Mouse (Mus musculus) hindbrain, embryonic 10.5 days (tissue): Measurements from ENCODE around the gene Mterf1a. TPM values are rescaled to one million over a fixed set of nuclear protein-coding genes. Genes with fewer than 3 reads are reported as not detected.
"Not testable (repeated sequence)": the region's sequence is repeated elsewhere in the genome, so short reads cannot be mapped to it uniquely, and the experiment has no call there.

Source experiments
- DNase-seq: peaks from one replicate; pipeline ENCODE4 v3.0.0-alpha.2; 2017; ENCODE audit warnings: low spot score
- H3K27ac ChIP-seq: fragments of 300-500 bp; sonication (generic); 2 replicates; pipeline ENCODE4 v1.5.1; 2016; ENCODE audit warnings: mild to moderate bottlenecking, moderate library complexity
- H3K27me3 ChIP-seq: fragments of 300-500 bp; sonication (generic); 2 replicates; pipeline ENCODE4 v1.6.1; 2016; ENCODE audit warnings: mild to moderate bottlenecking; ENCODE audit not compliant: poor library complexity, insufficient read depth, severe bottlenecking
- H3K36me3 ChIP-seq: fragments of 300-500 bp; sonication (generic); 2 replicates; pipeline ENCODE4 v1.6.1; 2016; ENCODE audit warnings: mild to moderate bottlenecking, moderate library complexity
- H3K4me1 ChIP-seq: fragments of 300-500 bp; sonication (generic); replicated peaks from 2 replicates; pipeline ENCODE4 v1.6.1; 2016; ENCODE audit warnings: mild to moderate bottlenecking
- H3K4me3 ChIP-seq: fragments of 300-500 bp; sonication (generic); 2 replicates; pipeline ENCODE4 v1.5.1; 2016; ENCODE audit warnings: mild to moderate bottlenecking, moderate library complexity
- H3K9me3 ChIP-seq: fragments of 300-500 bp; sonication (generic); 2 replicates; pipeline ENCODE4 v1.6.1; 2016; ENCODE audit warnings: mild to moderate bottlenecking, moderate library complexity
- WGBS: fragments of 180-500 bp; shearing (Covaris S2); methylation state at CpG from one replicate; pipeline ENCODE4 v1.1.7; 2016; 5-methylcytosine and 5-hydroxymethylcytosine counted together
- polyA plus RNA-seq: library from polyadenylated mRNA; unstranded; fragments of >200 nt; fragmentation: Nextera tagmentation; extraction: Ambion mirVana; gene quantifications from 2 replicates; pipeline ENCODE4 v1.2.1, GENCODE M21; 2016

Mterf1a gene
- polyA plus RNA-seq, 1 experiment from 2014 or later, result 7.9 TPM

- H3K4me1 ChIP-seq, result peaks cover 39% of the 10 kb centered on the region
- 43% methylated on average over 4 of the region's 4 CpGs for WGBS
- DNase-seq, result no peak
- H3K27ac ChIP-seq, result no peak overlapping the region
- H3K36me3 ChIP-seq, result no peaks in the 10 kb centered on the region
- H3K4me3 ChIP-seq, result no peak overlapping the region
- no peaks in the 10 kb centered on the region for H3K27me3 ChIP-seq
- H3K9me3 ChIP-seq, result no peaks in the 10 kb centered on the region
Measured at GRCm38 (mm10) chr5:3926666-3927065, 32.9 kb upstream of the Mterf1a start.

- DNase-seq, result no peak
- Histone ChIP-seq H3K9me3 (no peaks in the 10 kb centered on the region), H3K4me1 (peaks cover 11% of the 10 kb centered on the region), H3K4me3 (no peak overlapping the region), H3K27me3 (no peaks in the 10 kb centered on the region), H3K36me3 (no peaks in the 10 kb centered on the region), H3K27ac (no peak overlapping the region)
- 91% methylated on average over 2 of the region's 2 CpGs for WGBS
Measured at GRCm38 (mm10) chr5:3922350-3922749, 28.6 kb upstream of the Mterf1a start.

- Histone ChIP-seq H3K9me3 (no peaks in the 10 kb centered on the region), H3K36me3 (no peaks in the 10 kb centered on the region), H3K27me3 (no peaks in the 10 kb centered on the region), H3K4me1 (no peaks in the 10 kb centered on the region), H3K4me3 (no peak overlapping the region), H3K27ac (no peak overlapping the region)
- DNase-seq, result no peak
- 76% methylated on average over 2 of the region's 2 CpGs for WGBS
Measured at GRCm38 (mm10) chr5:3905471-3905870, 11.7 kb upstream of the Mterf1a start.

- H3K4me1 ChIP-seq, H3K27me3 ChIP-seq, H3K27ac ChIP-seq, H3K36me3 ChIP-seq, DNase-seq, H3K9me3 ChIP-seq: not testable (repeated sequence)
- H3K4me3 ChIP-seq, result peak overlapping the region; percentile 34; the same call in 1 of the 2 replicates
- WGBS, result 95% methylated on average over 4 of the region's 4 CpGs
Measured at GRCm38 (mm10) chr5:3894294-3894619, 524 bp upstream of the Mterf1a start.

GRCm38 (mm10) chr5:3889201-3889600 lies 4.5 kb downstream of the Mterf1a start:
- H3K27ac ChIP-seq, result no peak overlapping the region
- no peak for DNase-seq
- H3K9me3 ChIP-seq, result no peaks in the 10 kb centered on the region
- no peaks in the 10 kb centered on the region for H3K36me3 ChIP-seq
- no peaks in the 10 kb centered on the region for H3K27me3 ChIP-seq
- H3K4me1 ChIP-seq, result peaks cover 7% of the 10 kb centered on the region
- H3K4me3 ChIP-seq, result no peak overlapping the region

- H3K4me3 ChIP-seq, H3K27me3 ChIP-seq, H3K27ac ChIP-seq, H3K4me1 ChIP-seq, H3K9me3 ChIP-seq, H3K36me3 ChIP-seq, DNase-seq: not testable (repeated sequence)
- WGBS, result 89% methylated on average over 7 of the region's 7 CpGs
Measured at GRCm38 (mm10) chr5:3886862-3887261, 6.9 kb downstream of the Mterf1a start.

- Histone ChIP-seq H3K4me3 (no peak overlapping the region), H3K27me3 (no peaks in the 10 kb centered on the region), H3K9me3 (no peaks in the 10 kb centered on the region), H3K36me3 (no peaks in the 10 kb centered on the region), H3K27ac (no peak overlapping the region), H3K4me1 (peaks cover 3% of the 10 kb centered on the region; the same call in 1 of the 2 replicates)
- no peak for DNase-seq
- 82% methylated on average over 3 of the region's 3 CpGs for WGBS
Measured at GRCm38 (mm10) chr5:3873485-3873884, 20.2 kb downstream of the Mterf1a start.

- H3K27me3 ChIP-seq, result no peaks in the 10 kb centered on the region
- H3K36me3 ChIP-seq, result no peaks in the 10 kb centered on the region
- 35% methylated on average over 1 of the region's 1 CpGs for WGBS
- H3K27ac ChIP-seq, result no peak overlapping the region
- peaks cover 3% of the 10 kb centered on the region; the same call in 1 of the 2 replicates for H3K4me1 ChIP-seq
- no peaks in the 10 kb centered on the region for H3K9me3 ChIP-seq
- no peak overlapping the region for H3K4me3 ChIP-seq
- peak; percentile 3 for DNase-seq
Measured at GRCm38 (mm10) chr5:3872348-3872747, 21.4 kb downstream of the Mterf1a start.

GRCm38 (mm10) chr5:3870161-3870560 lies 23.6 kb downstream of the Mterf1a start:
- Histone ChIP-seq H3K4me1 (peaks cover 3% of the 10 kb centered on the region; the same call in 1 of the 2 replicates), H3K27ac (no peak overlapping the region), H3K9me3 (no peaks in the 10 kb centered on the region), H3K27me3 (no peaks in the 10 kb centered on the region), H3K4me3 (no peak overlapping the region), H3K36me3 (no peaks in the 10 kb centered on the region)
- DNase-seq, result no peak
- 81% methylated on average over 4 of the region's 4 CpGs for WGBS

- 5% methylated on average over 24 of the region's 24 CpGs for WGBS
- DNase-seq, result peak; percentile 17
- H3K27ac ChIP-seq, result no peak within 1 kb of the TSS
Measured at GRCm38 (mm10) chr5:3845026-3845425, 48.7 kb downstream of the Mterf1a start, which contains the start of gene Lrrd1. Gene Lrrd1 (plus strand): TSS chr5:3845173.

More at GRCm38 (mm10) chr5:3845026-3845425, 48.7 kb downstream of the Mterf1a start, which contains the start of gene Lrrd1:
- peaks cover 5% of the 10 kb centered on the region for H3K4me1 ChIP-seq
- H3K4me3 ChIP-seq, result peak within 1 kb of the TSS; percentile 54
- H3K36me3 ChIP-seq, result peaks cover 29% of the 10 kb centered on the region
- H3K27me3 ChIP-seq, result no peaks in the 10 kb centered on the region
- H3K9me3 ChIP-seq, result no peaks in the 10 kb centered on the region

Other genes with a start within 250 kb of the Mterf1a start
- not detected in 2 replicates for gene Tmbim7, start 242.8 kb downstream of the Mterf1a start, polyA plus RNA-seq
- gene Gatad1, start 236.7 kb downstream of the Mterf1a start, polyA plus RNA-seq, result 76.4 and 78.7 TPM in 2 replicates
- gene Ankib1, start 91.0 kb downstream of the Mterf1a start, polyA plus RNA-seq, result 9.3 and 13.1 TPM in 2 replicates
- 58.4 and 62.4 TPM in 2 replicates for gene Krit1, start 90.7 kb downstream of the Mterf1a start, polyA plus RNA-seq
- 0.08 TPM in 1 of 2 replicates, not detected in the other for gene Lrrd1, start 48.8 kb downstream of the Mterf1a start, polyA plus RNA-seq
- gene Akap9, start 34.1 kb upstream of the Mterf1a start, polyA plus RNA-seq, result 122 and 125 TPM in 2 replicates
- gene Cyp51, start 210.8 kb upstream of the Mterf1a start, polyA plus RNA-seq, result 115 and 131 TPM in 2 replicates